Mouse (Mus musculus) megakaryocyte, embryonic 14.5 days (primary cell): ENCODE measurements around the gene Gtf3c1. TPM values are rescaled to one million over a fixed set of nuclear protein-coding genes. Genes with fewer than 3 reads are reported as not detected.
A peak's percentile ranks its signal among the peaks of the same experiment; 100 is the strongest.

Source experiments
- H3K27me3 ChIP-seq: replicated peaks from 2 replicates; pipeline ENCODE3; 2012; ENCODE audit warnings: inconsistent platforms
- H3K36me3 ChIP-seq: replicated peaks from 2 replicates; pipeline ENCODE3; 2012; ENCODE audit warnings: low read length, inconsistent platforms, mixed read lengths
- H3K4me1 ChIP-seq: 2 replicates; pipeline ENCODE4 v1.6.1; 2012; ENCODE audit warnings: inconsistent platforms
- H3K4me3 ChIP-seq: replicated peaks from 2 replicates; pipeline ENCODE3; 2012; ENCODE audit warnings: moderate library complexity, mild to moderate bottlenecking, inconsistent platforms
- H3K9me3 ChIP-seq: 2 replicates; pipeline ENCODE4 v1.6.1; 2012; ENCODE audit warnings: inconsistent platforms
- FLI1 ChIP-seq: IDR thresholded peaks from 2 replicates; pipeline ENCODE4 v1.6.1; 2012; ENCODE audit warnings: low read length, inconsistent platforms, mixed read lengths
- GATA1 ChIP-seq: IDR thresholded peaks from 3 replicates; pipeline ENCODE4 v1.6.1; 2012; ENCODE audit warnings: mixed read lengths, low read length, inconsistent platforms, borderline replicate concordance
- polyA plus RNA-seq: library from polyadenylated mRNA; stranded (reverse); fragments of >175 nt; gene quantifications from 2 replicates; pipeline ENCODE4 v1.2.3, GENCODE M21; 2012; ENCODE audit warnings: low replicate concordance; ENCODE audit not compliant: insufficient read depth

The Gtf3c1 gene
- polyA plus RNA-seq, 1 experiment: 55.0 TPM

- Histone ChIP-seq H3K4me3 (no peak overlapping the region), H3K27me3 (no peaks in the 10 kb centered on the region), H3K36me3 (no peaks in the 10 kb centered on the region), H3K9me3 (no peaks in the 10 kb centered on the region), H3K4me1 (peaks cover 91% of the 10 kb centered on the region)
- no peak for TF ChIP-seq FLI1
- no peak for TF ChIP-seq GATA1
These were observed 109.8 kb downstream of the Gtf3c1 start for GRCm38 (mm10) chr7:125597516-125598347.

GRCm38 (mm10) chr7:125597083-125597482 lies 110.5 kb downstream of the Gtf3c1 start:
- H3K36me3 ChIP-seq: no peaks in the 10 kb centered on the region
- H3K9me3 ChIP-seq: no peaks in the 10 kb centered on the region
- peaks cover 92% of the 10 kb centered on the region for H3K4me1 ChIP-seq
- no peak for TF ChIP-seq FLI1
- TF ChIP-seq GATA1: no peak
- no peak overlapping the region for H3K4me3 ChIP-seq
- H3K27me3 ChIP-seq: no peaks in the 10 kb centered on the region

- no peaks in the 10 kb centered on the region for H3K9me3 ChIP-seq
- H3K4me1 ChIP-seq: peaks cover 89% of the 10 kb centered on the region
- TF ChIP-seq FLI1: no peak
- H3K4me3 ChIP-seq: no peak overlapping the region
- peaks cover 2% of the 10 kb centered on the region for H3K36me3 ChIP-seq
- no peaks in the 10 kb centered on the region for H3K27me3 ChIP-seq
These were observed 111.2 kb downstream of the Gtf3c1 start for GRCm38 (mm10) chr7:125596406-125596805.

- Histone ChIP-seq H3K36me3 (peaks cover 5% of the 10 kb centered on the region), H3K4me3 (peak overlapping the region; percentile 81), H3K27me3 (no peaks in the 10 kb centered on the region), H3K4me1 (peaks cover 74% of the 10 kb centered on the region), H3K9me3 (no peaks in the 10 kb centered on the region)
- TF ChIP-seq GATA1: no peak
- TF ChIP-seq FLI1: no peak
These were observed 113.7 kb downstream of the Gtf3c1 start for GRCm38 (mm10) chr7:125593831-125594230.

Other genes starting within 250 kb of the Gtf3c1 start
- 6.5 and 12.8 TPM in 2 replicates for gene Nsmce1, start 216.2 kb downstream of the Gtf3c1 start, polyA plus RNA-seq
- 18.5 and 31.9 TPM in 2 replicates for gene Il4ra, start 155.7 kb downstream of the Gtf3c1 start, polyA plus RNA-seq
- 19.8 and 124 TPM in 2 replicates for gene Il21r, start 104.4 kb downstream of the Gtf3c1 start, polyA plus RNA-seq
- gene D430042O09Rik, start 108 bp upstream of the Gtf3c1 start, polyA plus RNA-seq: 1.5 and 2.6 TPM in 2 replicates